Mouse (Mus musculus) hindbrain, embryonic 14.5 days (tissue): ENCODE measurements around the gene Olfr768. TPM values are rescaled to one million over a fixed set of nuclear protein-coding genes. Genes with fewer than 3 reads are reported as not detected.

Experiments
- polyA plus RNA-seq: library from polyadenylated mRNA; unstranded; fragments of >200 nt; fragmentation: Nextera tagmentation; extraction: Ambion mirVana; gene quantifications from 2 replicates; pipeline ENCODE4 v1.2.1, GENCODE M21; 2014

Olfr768 gene
- polyA plus RNA-seq, 1 experiment from 2014 or later = not detected

Other genes with a start within 250 kb of the Olfr768 start
- gene Gdf11, start 207.7 kb downstream of the Olfr768 start, polyA plus RNA-seq = 5.9 and 6.7 TPM in 2 replicates
- gene Cd63, start 198.4 kb downstream of the Olfr768 start, polyA plus RNA-seq = 215 and 239 TPM in 2 replicates
- 17.6 and 20.4 TPM in 2 replicates for gene Rdh5, start 176.5 kb downstream of the Olfr768 start, polyA plus RNA-seq
- 228 and 269 TPM in 2 replicates for gene Bloc1s1, start 175.3 kb downstream of the Olfr768 start, polyA plus RNA-seq
- gene Itga7, start 165.6 kb downstream of the Olfr768 start, polyA plus RNA-seq = 6.2 and 7.2 TPM in 2 replicates
- gene Mettl7b, start 138.4 kb downstream of the Olfr768 start, polyA plus RNA-seq = not detected in 2 replicates
- gene Olfr9, start 109.9 kb downstream of the Olfr768 start, polyA plus RNA-seq = not detected in 2 replicates
- not detected in 2 replicates for gene Olfr763, start 88.6 kb downstream of the Olfr768 start, polyA plus RNA-seq
- gene Olfr764-ps1, start 59.5 kb downstream of the Olfr768 start, polyA plus RNA-seq = not detected in 2 replicates
- gene Olfr765, start 49.4 kb downstream of the Olfr768 start, polyA plus RNA-seq = not detected in 2 replicates
- not detected in 2 replicates for gene Olfr766-ps1, start 30.4 kb downstream of the Olfr768 start, polyA plus RNA-seq
- gene Olfr767, start 16.5 kb downstream of the Olfr768 start, polyA plus RNA-seq = not detected in 2 replicates
- gene Olfr769, start 18.5 kb upstream of the Olfr768 start, polyA plus RNA-seq = not detected in 2 replicates
- gene Olfr770, start 39.6 kb upstream of the Olfr768 start, polyA plus RNA-seq = not detected in 2 replicates
- gene Olfr771, start 65.4 kb upstream of the Olfr768 start, polyA plus RNA-seq = not detected in 2 replicates
- not detected in 2 replicates for gene Olfr772, start 78.5 kb upstream of the Olfr768 start, polyA plus RNA-seq
- gene Olfr773, start 88.0 kb upstream of the Olfr768 start, polyA plus RNA-seq = not detected in 2 replicates
- gene Olfr774, start 136.8 kb upstream of the Olfr768 start, polyA plus RNA-seq = not detected in 2 replicates
- gene Olfr775, start 149.0 kb upstream of the Olfr768 start, polyA plus RNA-seq = not detected in 2 replicates
- gene Olfr776, start 159.8 kb upstream of the Olfr768 start, polyA plus RNA-seq = not detected in 2 replicates
- not detected in 2 replicates for gene Olfr777, start 172.1 kb upstream of the Olfr768 start, polyA plus RNA-seq
- gene Olfr780, start 218.7 kb upstream of the Olfr768 start, polyA plus RNA-seq = not detected in 2 replicates
- gene Olfr781, start 229.5 kb upstream of the Olfr768 start, polyA plus RNA-seq = not detected in 2 replicates
- not detected in 2 replicates for gene Olfr782, start 249.5 kb upstream of the Olfr768 start, polyA plus RNA-seq